Mouse (Mus musculus): ENCODE data around the gene Adamts8.

- TF ChIP-seq CTCF (IDR thresholded peaks at IDR 0.05; ENCODE audit: extremely low read depth, insufficient read depth, low read length) (no peak), POLR2A (IDR thresholded peaks at IDR 0.05; ENCODE audit: extremely low read depth, insufficient read depth, low read length) (no peak)
Observed at GRCm38 (mm10) chr9:30905861-30906260, 36.5 kb upstream of the Adamts8 start.
